Mouse (Mus musculus): ENCODE measurements around the gene Ttyh1. TPM values are rescaled to one million over a fixed set of nuclear protein-coding genes. Genes with fewer than 3 reads are reported as not detected.

The Ttyh1 gene
- polyA plus RNA-seq, 1 experiment from 2014 or later: 3.7 TPM

- Histone ChIP-seq H3K9me3 (ENCODE audit: control insufficient read depth) (no peaks in the 10 kb centered on the region), H3K27ac (ENCODE audit: low read depth, low read length) (no peak overlapping the region), H3K4me1 (replicated peaks; ENCODE audit: control insufficient read depth, insufficient read depth, low read length) (no peaks in the 10 kb centered on the region; the same call in 1 of the 2 replicates), H3K4me2 (replicated peaks; ENCODE audit: low read depth) (no peak overlapping the region), H3K27me3 (replicated peaks; ENCODE audit: control insufficient read depth, insufficient read depth, low read length) (peaks cover 12% of the 10 kb centered on the region), H3K4me3 (ENCODE audit: low read depth, low read length) (no peak overlapping the region), H3K36me3 (ENCODE audit: control insufficient read depth, insufficient read depth) (no peaks in the 10 kb centered on the region), H3K9ac (ENCODE audit: low read depth, low read length) (no peak overlapping the region)
- ATAC-seq: no peak
- whole genome bisulfite sequencing: 69% methylated on average over 8 of the region's 8 CpGs
- TF ChIP-seq CTCF (IDR thresholded peaks at IDR 0.05; ENCODE audit: low read depth): no peak
Observed at GRCm38 (mm10) chr7:4117050-4117814, 2.0 kb upstream of the Ttyh1 start.

- ATAC-seq: no peak
- Histone ChIP-seq H3K36me3 (ENCODE audit: control insufficient read depth, insufficient read depth) (no peaks in the 10 kb centered on the region), H3K9ac (ENCODE audit: low read depth, low read length) (no peak overlapping the region), H3K4me3 (ENCODE audit: low read depth, low read length) (0 out of 2 replicates have a peak overlapping the region, but pooled peaks have one; percentile 27), H3K27ac (ENCODE audit: low read depth, low read length) (no peak overlapping the region), H3K9me3 (ENCODE audit: control insufficient read depth) (no peaks in the 10 kb centered on the region), H3K27me3 (replicated peaks; ENCODE audit: control insufficient read depth, insufficient read depth, low read length) (peaks cover 12% of the 10 kb centered on the region), H3K4me1 (replicated peaks; ENCODE audit: control insufficient read depth, insufficient read depth, low read length) (no peaks in the 10 kb centered on the region; the same call in 1 of the 2 replicates), H3K4me2 (replicated peaks; ENCODE audit: low read depth) (peak overlapping the region; percentile 58; the same call in 1 of the 2 replicates)
- no peak for TF ChIP-seq CTCF (IDR thresholded peaks at IDR 0.05; ENCODE audit: low read depth)
- 22% methylated on average over 18 of the region's 19 CpGs for WGBS
Observed at GRCm38 (mm10) chr7:4119976-4120921, 1.0 kb downstream of the Ttyh1 start.

- H3K27me3 ChIP-seq (replicated peaks; ENCODE audit: control insufficient read depth, insufficient read depth, low read length): peaks cover 12% of the 10 kb centered on the region
- no peak for ATAC-seq
- no peak overlapping the region for H3K4me2 ChIP-seq (replicated peaks; ENCODE audit: low read depth)
- H3K4me1 ChIP-seq (replicated peaks; ENCODE audit: control insufficient read depth, insufficient read depth, low read length): no peaks in the 10 kb centered on the region; the same call in 1 of the 2 replicates
- WGBS: 49% methylated on average over 11 of the region's 11 CpGs
- H3K36me3 ChIP-seq (ENCODE audit: control insufficient read depth, insufficient read depth): no peaks in the 10 kb centered on the region
- no peak overlapping the region for H3K9ac ChIP-seq (ENCODE audit: low read depth, low read length)
- H3K9me3 ChIP-seq (ENCODE audit: control insufficient read depth): no peaks in the 10 kb centered on the region
- H3K4me3 ChIP-seq (ENCODE audit: low read depth, low read length): no peak overlapping the region
- no peak for TF ChIP-seq CTCF (IDR thresholded peaks at IDR 0.05; ENCODE audit: low read depth)
- H3K27ac ChIP-seq (ENCODE audit: low read depth, low read length): no peak overlapping the region
Observed at GRCm38 (mm10) chr7:4122076-4122768, 3.0 kb downstream of the Ttyh1 start.

GRCm38 (mm10) chr7:4122783-4123182 is 3.6 kb downstream of the Ttyh1 start:
- Histone ChIP-seq H3K4me2 (replicated peaks; ENCODE audit: low read depth) (no peak overlapping the region), H3K4me3 (ENCODE audit: low read depth, low read length) (no peak overlapping the region), H3K4me1 (replicated peaks; ENCODE audit: control insufficient read depth, insufficient read depth, low read length) (no peaks in the 10 kb centered on the region; the same call in 1 of the 2 replicates), H3K9ac (ENCODE audit: low read depth, low read length) (no peak overlapping the region), H3K36me3 (ENCODE audit: control insufficient read depth, insufficient read depth) (no peaks in the 10 kb centered on the region), H3K27ac (ENCODE audit: low read depth, low read length) (no peak overlapping the region), H3K9me3 (ENCODE audit: control insufficient read depth) (no peaks in the 10 kb centered on the region), H3K27me3 (replicated peaks; ENCODE audit: control insufficient read depth, insufficient read depth, low read length) (peaks cover 12% of the 10 kb centered on the region)
- TF ChIP-seq CTCF (IDR thresholded peaks at IDR 0.05; ENCODE audit: low read depth): no peak
- 91% methylated on average over 10 of the region's 10 CpGs for WGBS
- no peak for ATAC-seq

DNA sequence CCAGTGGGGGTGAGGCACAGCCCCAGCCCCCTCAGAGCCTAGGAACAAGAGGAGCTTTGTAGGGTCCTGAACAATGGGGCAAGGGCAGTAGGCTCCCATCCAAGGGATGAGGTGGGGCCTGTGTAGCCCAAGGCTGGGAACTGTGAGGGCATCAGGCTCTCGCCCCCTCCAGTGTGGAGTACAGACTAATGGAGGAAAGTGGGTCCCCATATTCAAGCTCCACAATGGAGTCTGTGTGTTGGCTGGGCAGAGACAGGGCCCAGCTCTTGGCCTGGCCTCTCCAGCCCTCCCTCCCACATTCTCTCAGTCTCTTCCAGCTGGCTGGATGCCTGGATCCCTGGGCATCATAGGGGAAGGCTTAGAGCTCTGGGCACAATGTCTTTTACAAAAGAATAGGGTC is 4.5 kb downstream of the Ttyh1 start:
- 67% methylated on average over 1 of the region's 1 CpGs for WGBS
- H3K4me1 ChIP-seq (replicated peaks; ENCODE audit: control insufficient read depth, insufficient read depth, low read length): no peaks in the 10 kb centered on the region; the same call in 1 of the 2 replicates
- no peak for TF ChIP-seq CTCF (IDR thresholded peaks at IDR 0.05; ENCODE audit: low read depth)
- H3K27me3 ChIP-seq (replicated peaks; ENCODE audit: control insufficient read depth, insufficient read depth, low read length): peaks cover 12% of the 10 kb centered on the region
- no peak for ATAC-seq
- H3K4me3 ChIP-seq (ENCODE audit: low read depth, low read length): no peak overlapping the region
- H3K36me3 ChIP-seq (ENCODE audit: control insufficient read depth, insufficient read depth): no peaks in the 10 kb centered on the region
- H3K4me2 ChIP-seq (replicated peaks; ENCODE audit: low read depth): no peak overlapping the region
- no peak overlapping the region for H3K27ac ChIP-seq (ENCODE audit: low read depth, low read length)
- H3K9ac ChIP-seq (ENCODE audit: low read depth, low read length): no peak overlapping the region
- no peaks in the 10 kb centered on the region for H3K9me3 ChIP-seq (ENCODE audit: control insufficient read depth)

All from intestine, postnatal 0 days (tissue).